Mouse (Mus musculus): ENCODE data around the gene Anp32a.

DNA sequence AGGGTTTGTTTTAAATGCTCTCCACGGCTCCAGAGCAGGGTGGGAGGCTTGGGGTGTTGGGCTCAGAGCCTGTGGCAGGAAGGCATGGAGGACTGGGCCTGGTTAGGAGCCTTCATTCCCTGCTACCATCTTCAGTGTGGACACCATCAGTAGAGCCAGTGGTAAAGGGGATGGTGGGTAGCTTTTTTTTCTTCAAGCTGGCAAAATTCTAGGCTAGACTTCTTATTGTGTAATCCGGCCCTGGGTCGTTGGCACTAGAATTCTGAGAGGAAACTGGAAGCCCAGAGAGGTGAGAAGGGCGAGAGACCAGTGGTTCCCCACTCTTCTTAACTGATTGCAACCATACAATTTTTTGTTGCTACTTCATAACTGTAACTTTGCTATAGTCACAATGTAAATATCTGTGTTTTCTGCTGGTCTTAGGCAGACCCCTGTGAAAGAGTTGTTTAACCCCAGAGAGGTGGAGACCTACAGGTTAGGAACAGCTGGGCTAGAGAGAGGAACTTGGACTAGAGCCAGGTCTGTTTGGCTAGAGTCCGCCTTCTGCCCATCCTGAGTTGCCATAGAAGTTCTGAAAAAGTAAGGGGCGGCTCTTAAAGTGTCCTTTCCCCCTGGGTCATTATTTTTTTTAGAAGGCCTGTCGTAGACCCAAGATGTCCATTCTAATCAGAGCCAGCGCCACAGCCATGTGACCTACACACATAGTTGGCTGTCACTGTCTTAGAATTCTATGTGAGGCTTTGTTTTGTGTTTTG is 24.4 kb downstream of the Anp32a start:
- TF ChIP-seq POLR2A (IDR thresholded peaks at IDR 0.05; ENCODE audit: borderline replicate concordance, extremely low read depth, insufficient read depth, insufficient read length, poor library complexity, severe bottlenecking) (no peak), CTCF (IDR thresholded peaks at IDR 0.05; ENCODE audit: borderline replicate concordance, extremely low read depth, insufficient read depth, insufficient read length) (no peak)

Data from brain, embryonic 14.5 days (tissue).